Mouse (Mus musculus) brain, embryonic 14.5 days (tissue): Measurements from ENCODE around the gene Mterf2. TPM values are rescaled to one million over a fixed set of nuclear protein-coding genes. Genes with fewer than 3 reads are reported as not detected.

Source experiments
- DNase-seq: peaks from one replicate; pipeline ENCODE4 v3.0.0-alpha.2; 2011; ENCODE audit warnings: low read depth
- CTCF ChIP-seq: fragments of 200-500 bp; IDR thresholded peaks from 2 replicates; pipeline ENCODE4 v1.5.1; 2012; ENCODE audit warnings: inconsistent platforms, mild to moderate bottlenecking, moderate library complexity, borderline replicate concordance; ENCODE audit not compliant: insufficient read depth, insufficient read length; ENCODE audit errors: extremely low read depth
- POLR2A ChIP-seq: fragments of 200-500 bp; IDR thresholded peaks from 2 replicates; pipeline ENCODE4 v1.6.1; 2012; ENCODE audit warnings: mild to moderate bottlenecking, inconsistent platforms, borderline replicate concordance; ENCODE audit not compliant: poor library complexity, insufficient read depth, insufficient read length, severe bottlenecking; ENCODE audit errors: extremely low read depth
- polyA plus RNA-seq: library from polyadenylated mRNA; depleted of rRNA; stranded (reverse); fragments of >200 nt; gene quantifications from 2 replicates; pipeline ENCODE4 v1.2.3, GENCODE M21; 2012; rRNA removed

The Mterf2 gene
- polyA plus RNA-seq: 20.5 and 21.5 TPM in 2 replicates

DNA sequence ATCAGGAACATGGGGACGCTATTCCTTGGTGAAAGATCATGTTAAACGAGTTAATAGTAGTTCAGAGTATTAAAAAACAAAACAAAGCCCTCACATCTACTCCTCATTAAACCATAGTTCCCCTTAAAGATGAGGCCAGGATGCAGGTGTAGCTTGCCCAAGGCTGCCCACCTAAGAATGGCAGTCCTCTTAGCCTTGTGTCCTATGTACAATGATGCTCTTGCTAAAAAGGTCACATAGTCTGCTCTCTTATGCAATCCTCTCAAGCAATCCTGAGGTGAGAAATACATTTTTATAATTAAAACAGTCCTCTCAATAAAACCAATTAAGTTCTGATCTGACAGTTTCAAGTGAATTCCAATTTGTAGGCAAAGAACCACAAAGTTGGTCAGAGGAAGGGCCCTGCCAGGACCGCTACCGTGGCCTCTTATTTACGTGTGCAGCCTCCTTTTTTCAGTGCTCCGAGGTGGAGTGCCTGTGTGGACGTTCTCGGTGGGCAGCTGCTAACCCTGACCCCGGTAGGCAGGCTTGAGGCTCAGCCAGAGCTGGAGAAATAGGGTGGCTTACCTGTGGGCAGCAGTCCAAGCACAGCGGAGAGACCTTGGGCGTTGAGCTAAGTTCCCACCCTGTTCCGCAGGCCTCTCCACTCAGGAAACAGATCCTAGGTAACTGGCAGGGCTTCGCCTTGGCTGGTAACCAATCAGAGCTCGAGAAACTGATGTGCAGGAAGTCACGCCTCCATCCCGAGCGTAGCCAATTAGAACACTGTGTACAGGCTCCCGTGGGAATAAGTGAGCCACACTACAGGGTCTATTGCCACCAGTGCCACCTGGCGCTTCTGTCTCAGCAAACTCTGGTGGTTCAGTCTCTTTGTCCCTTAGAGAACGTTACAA is at the start of gene Mterf2:
Gene Mterf2, minus strand, starts transcription at position 633 of the 893 bp plus-strand sequence.
- TF ChIP-seq POLR2A (peak; percentile 22; the same call in 1 of the 2 replicates), CTCF (peak; percentile 18; the same call in 1 of the 2 replicates)

DNA sequence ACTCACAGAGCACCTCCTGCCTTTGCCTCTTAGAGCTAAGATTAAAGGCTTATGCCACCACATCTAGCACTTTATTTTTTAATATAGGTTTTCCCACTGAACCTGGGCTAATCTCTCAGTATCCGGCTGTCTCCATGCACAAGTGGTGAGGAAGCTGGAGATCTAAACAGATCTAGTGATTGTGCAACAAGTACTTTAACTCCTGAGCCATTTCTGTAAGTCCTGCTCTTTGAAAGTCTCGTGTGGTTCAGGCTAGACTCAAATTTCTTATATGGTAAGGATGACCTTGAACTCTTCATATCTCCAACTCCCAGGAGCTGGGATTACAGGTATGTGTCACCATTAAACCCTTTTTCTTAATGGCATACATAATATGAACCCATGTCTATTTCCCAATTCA is 48.8 kb upstream of the Mterf2 start:
- DNase-seq: no peak
- no peak for TF ChIP-seq CTCF
- no peak for TF ChIP-seq POLR2A

More for the DNA sequence above, at the start of gene Mterf2:
- peak; percentile 100 for DNase-seq

DNA sequence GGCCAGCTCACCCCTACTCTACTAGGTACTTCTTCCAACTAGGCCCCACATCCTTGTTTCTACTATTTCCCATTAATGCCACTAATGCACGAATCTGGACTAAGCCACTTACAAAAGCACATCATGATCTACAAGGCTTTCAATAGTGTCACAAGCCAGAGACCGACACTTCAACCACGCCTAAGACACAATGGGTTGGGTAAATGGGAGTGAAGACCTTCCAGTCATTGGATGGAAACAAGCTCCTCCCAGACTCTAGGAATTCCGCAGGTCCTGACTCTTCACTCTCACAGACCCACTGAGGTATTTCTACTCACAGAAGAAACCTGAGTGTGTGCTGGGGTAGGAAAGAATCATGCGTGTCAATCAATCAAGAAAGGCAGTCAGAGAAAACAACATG is 37.5 kb upstream of the Mterf2 start:
- no peak for DNase-seq
- TF ChIP-seq POLR2A (no peak), CTCF (no peak)

DNA sequence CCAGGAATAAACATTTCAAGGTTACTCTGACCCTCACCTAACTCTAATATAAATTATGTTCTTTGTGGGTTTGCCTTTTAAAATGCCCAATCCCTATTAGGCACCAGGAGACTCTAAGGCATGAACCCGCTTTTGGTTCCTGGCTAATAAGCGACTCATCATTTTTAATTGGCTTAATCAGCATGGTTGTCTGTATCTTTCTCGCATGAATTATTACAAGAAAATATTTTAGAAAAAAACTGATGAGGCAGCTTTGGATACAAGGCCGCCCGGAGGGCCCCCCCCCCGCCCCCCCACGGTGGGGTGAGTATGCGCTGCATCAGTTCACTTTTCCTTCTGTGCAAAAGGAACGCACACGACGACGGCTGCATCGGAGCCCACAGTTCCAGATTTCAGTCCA is 37.0 kb upstream of the Mterf2 start:
- DNase-seq: no peak
- no peak for TF ChIP-seq CTCF
- TF ChIP-seq POLR2A: no peak

DNA sequence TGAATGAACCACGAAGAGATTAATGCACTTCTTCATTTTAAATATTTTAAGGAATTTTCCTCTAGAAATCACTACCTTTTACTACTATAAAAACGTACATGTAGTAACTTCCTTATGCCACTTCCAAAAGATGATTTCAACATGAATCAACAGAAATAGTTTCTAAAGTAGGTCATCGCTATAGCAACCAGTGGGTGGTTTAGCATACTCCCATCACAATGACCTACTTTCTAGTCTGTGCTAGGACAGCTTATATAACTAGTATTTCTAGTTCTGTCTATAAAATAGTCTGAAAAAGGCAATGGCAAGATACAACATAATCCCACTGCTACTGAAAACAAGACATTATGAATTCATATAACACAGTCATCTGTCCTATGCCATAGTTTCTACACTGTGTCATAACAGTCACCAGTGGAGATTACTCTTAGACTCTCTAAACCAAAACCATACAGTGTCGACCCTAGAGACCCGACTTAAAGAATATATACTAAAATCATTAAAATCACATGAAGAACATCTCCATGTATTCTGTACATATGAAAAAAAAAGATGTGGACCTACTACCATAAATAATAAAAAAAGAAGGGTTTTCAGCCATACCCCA is 34.0 kb upstream of the Mterf2 start:
- no peak for TF ChIP-seq CTCF
- no peak for TF ChIP-seq POLR2A
- DNase-seq: peak; percentile 74

DNA sequence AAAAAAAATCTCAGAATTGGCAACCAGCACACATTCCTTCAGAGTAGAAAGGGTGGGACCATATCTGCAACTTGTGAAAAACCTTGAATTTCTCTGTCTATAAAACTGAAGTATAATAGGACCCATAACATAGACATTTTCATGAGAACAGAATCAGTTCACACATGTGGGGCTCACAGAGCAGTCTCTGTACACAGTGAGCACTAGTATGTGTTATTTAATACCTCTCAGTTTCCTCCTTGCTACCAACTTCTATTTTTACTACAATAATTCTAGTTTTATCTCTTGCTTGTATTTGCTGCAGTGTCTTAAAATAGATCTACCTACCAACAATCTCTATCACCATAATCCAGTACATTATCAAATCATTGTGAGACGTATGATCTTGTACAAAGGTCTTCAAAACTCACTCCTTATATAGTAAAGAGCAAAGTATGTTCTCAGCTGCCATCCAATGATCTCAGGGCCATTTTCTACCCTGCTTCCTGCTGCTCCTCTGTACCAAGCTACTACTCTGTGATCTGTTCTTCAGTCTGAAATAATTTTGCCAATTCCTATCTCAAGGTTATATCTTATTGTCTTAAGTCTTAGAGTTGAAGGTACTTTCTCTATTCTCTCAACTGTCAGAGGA is 32.3 kb upstream of the Mterf2 start:
- TF ChIP-seq POLR2A (no peak), CTCF (no peak)
- no peak for DNase-seq

DNA sequence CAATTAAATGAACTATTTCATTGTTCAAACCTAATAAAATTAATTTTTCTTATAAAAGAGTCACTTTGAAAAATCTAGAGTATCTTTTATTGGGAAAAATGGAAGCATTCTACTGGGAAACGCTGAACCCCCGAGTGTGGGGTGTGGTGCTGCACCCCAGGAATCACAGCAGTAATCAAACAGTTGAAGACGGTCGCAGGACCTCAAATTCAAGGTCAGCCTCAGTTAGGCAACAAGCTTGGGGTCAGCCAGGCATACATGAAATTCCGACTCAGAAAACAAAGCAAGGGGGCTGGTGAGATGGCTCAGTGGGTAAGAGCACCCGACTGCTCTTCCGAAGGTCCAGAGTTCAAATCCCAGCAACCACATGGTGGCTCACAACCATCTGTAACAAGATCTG is 29.6 kb upstream of the Mterf2 start:
- TF ChIP-seq POLR2A (no peak), CTCF (no peak)
- DNase-seq: no peak

DNA sequence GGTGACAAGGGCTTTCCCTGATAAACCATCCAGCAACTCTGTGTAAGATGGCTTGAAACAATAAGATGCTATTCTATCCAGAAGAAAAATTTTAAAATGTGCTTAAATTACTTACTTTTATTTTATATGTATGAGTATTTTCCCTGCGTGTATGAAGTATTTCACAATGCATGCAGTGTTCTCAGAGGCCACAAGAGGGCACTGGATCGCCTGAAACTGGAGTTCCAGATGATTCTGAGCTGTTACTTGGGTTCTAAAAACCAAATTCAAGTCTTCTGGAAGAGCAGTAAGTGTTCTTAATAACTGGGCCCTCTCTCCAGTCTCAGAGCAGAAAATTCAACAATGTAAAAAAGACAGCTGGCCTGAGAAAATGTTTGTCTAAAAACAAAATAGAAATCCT is 26.4 kb upstream of the Mterf2 start:
- DNase-seq: peak; percentile 73
- TF ChIP-seq POLR2A (no peak), CTCF (peak; percentile 78; the same call in 1 of the 2 replicates)

DNA sequence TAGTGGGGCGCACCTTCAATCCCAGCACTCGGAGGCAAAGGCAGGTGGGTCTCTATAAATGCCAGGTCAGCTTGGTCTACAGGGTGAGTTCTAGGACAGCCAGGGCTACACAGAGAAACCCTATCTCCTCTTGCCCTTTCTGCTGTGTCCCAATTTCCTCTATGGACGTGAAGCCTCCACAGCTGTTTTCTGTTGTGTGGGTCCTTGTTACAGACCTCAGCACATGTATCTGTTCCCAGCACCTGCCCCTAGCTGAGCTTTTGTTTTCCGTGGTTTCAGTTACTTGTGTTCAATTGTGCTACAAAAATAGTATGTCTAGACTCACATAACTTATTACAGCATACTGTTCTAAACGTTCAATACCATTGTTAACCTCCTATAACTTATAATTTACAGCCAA is 21.4 kb upstream of the Mterf2 start:
- no peak for DNase-seq
- TF ChIP-seq CTCF: no peak
- no peak for TF ChIP-seq POLR2A

DNA sequence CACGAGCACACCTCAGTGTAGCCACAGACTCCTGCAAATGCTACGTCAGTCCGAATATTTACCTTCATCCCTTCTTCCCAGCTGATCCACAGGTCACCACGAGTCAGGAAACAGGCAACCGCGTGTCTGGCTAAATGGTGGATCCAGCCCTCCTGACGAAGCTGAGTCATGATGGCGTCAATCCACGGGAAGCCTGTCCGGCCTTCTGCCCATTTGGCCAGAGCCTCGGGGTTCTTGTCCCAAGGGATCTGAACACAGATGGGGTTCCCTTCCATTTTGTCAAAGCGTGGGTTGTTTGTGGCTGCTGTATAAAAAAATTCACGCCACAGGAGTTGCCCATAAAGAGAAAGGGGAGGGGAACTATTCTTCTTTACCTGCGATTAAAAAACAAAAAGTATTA is 18.5 kb upstream of the Mterf2 start:
- TF ChIP-seq CTCF (no peak), POLR2A (no peak)
- DNase-seq: no peak

DNA sequence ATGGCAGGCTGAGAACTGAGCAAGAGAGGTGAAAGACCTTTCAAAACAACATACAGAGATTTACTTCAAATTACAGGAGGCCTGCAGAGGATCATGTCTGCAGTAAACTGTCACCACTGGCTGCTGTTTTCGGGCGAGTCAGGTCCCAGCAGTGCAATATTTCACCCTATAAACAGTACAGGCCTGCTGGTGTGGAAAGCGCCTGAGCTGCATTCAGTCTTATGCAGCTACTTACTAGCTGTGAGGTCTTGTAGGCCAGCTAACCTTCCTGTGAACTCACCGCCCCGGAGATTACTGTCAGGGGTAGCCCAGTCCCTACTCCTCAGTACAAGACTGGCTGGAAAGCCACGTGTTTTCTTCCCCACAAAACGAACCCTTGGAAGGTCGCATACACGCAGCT is 13.6 kb upstream of the Mterf2 start:
- no peak for DNase-seq
- TF ChIP-seq POLR2A (no peak), CTCF (no peak)
